Mouse (Mus musculus): Measurements from ENCODE around the gene Vps26a. TPM values are rescaled to one million over a fixed set of nuclear protein-coding genes. Genes with fewer than 3 reads are reported as not detected.
"Not testable (repeated sequence)": the region's sequence is repeated elsewhere in the genome, so short reads cannot be mapped to it uniquely, and the experiment has no call there.

The Vps26a gene
- polyA plus RNA-seq, 1 experiment from 2014 or later: 135 TPM

GRCm38 (mm10) chr10:62481108-62481852, 5.3 kb downstream of the Vps26a start:
- Histone ChIP-seq H3K4me1 (ENCODE audit: control insufficient read depth, insufficient read depth, low read length) (peaks cover 3% of the 10 kb centered on the region; the same call in 1 of the 2 replicates), H3K27me3 (replicated peaks; ENCODE audit: control insufficient read depth, insufficient read depth, low read length) (no peaks in the 10 kb centered on the region), H3K9ac (ENCODE audit: low read depth, low read length) (no peak overlapping the region), H3K4me2 (ENCODE audit: low read depth, low read length) (no peak overlapping the region), H3K9me3 (ENCODE audit: control insufficient read depth, low read length) (no peaks in the 10 kb centered on the region), H3K4me3 (ENCODE audit: low read length) (no peak overlapping the region), H3K27ac (ENCODE audit: low read length) (no peak overlapping the region), H3K36me3 (ENCODE audit: control insufficient read depth, insufficient read depth, low read length) (no peaks in the 10 kb centered on the region)
- 68% methylated on average over 7 of the region's 7 CpGs for WGBS
- ATAC-seq: no peak

- no peak overlapping the region for H3K4me2 ChIP-seq (ENCODE audit: low read depth, low read length)
Observed at GRCm38 (mm10) chr10:62476980-62477379, 9.6 kb downstream of the Vps26a start.

GRCm38 (mm10) chr10:62474944-62475343, 11.7 kb downstream of the Vps26a start:
- no peaks in the 10 kb centered on the region for H3K9me3 ChIP-seq (ENCODE audit: control insufficient read depth, low read length)
- H3K27me3 ChIP-seq (replicated peaks; ENCODE audit: control insufficient read depth, insufficient read depth, low read length): no peaks in the 10 kb centered on the region
- H3K36me3 ChIP-seq (ENCODE audit: control insufficient read depth, insufficient read depth, low read length): no peaks in the 10 kb centered on the region
- H3K4me2 ChIP-seq (ENCODE audit: low read depth, low read length): no peak overlapping the region
- H3K9ac ChIP-seq (ENCODE audit: low read depth, low read length): no peak overlapping the region
- no peaks in the 10 kb centered on the region for H3K4me1 ChIP-seq (ENCODE audit: control insufficient read depth, insufficient read depth, low read length)
- no peak overlapping the region for H3K4me3 ChIP-seq (ENCODE audit: low read length)
- 93% methylated on average over 10 of the region's 10 CpGs for whole genome bisulfite sequencing
- no peak for ATAC-seq
- H3K27ac ChIP-seq (ENCODE audit: low read length): no peak overlapping the region

More at GRCm38 (mm10) chr10:62476980-62477379, 9.6 kb downstream of the Vps26a start:
- Histone ChIP-seq H3K4me1 (ENCODE audit: control insufficient read depth, insufficient read depth, low read length) (no peaks in the 10 kb centered on the region), H3K27ac (ENCODE audit: low read length) (no peak overlapping the region), H3K36me3 (ENCODE audit: control insufficient read depth, insufficient read depth, low read length) (no peaks in the 10 kb centered on the region), H3K4me3 (ENCODE audit: low read length) (no peak overlapping the region), H3K27me3 (replicated peaks; ENCODE audit: control insufficient read depth, insufficient read depth, low read length) (no peaks in the 10 kb centered on the region), H3K9ac (ENCODE audit: low read depth, low read length) (no peak overlapping the region), H3K9me3 (ENCODE audit: control insufficient read depth, low read length) (no peaks in the 10 kb centered on the region)
- 79% methylated on average over 2 of the region's 2 CpGs for WGBS
- no peak for ATAC-seq

- no peak for ATAC-seq
- no peaks in the 10 kb centered on the region for H3K27me3 ChIP-seq (replicated peaks; ENCODE audit: control insufficient read depth, insufficient read depth, low read length)
- whole genome bisulfite sequencing: 70% methylated on average over 5 of the region's 5 CpGs
- H3K4me2 ChIP-seq (ENCODE audit: low read depth, low read length): no peak overlapping the region
- no peak overlapping the region for H3K4me3 ChIP-seq (ENCODE audit: low read length)
- H3K4me1 ChIP-seq (ENCODE audit: control insufficient read depth, insufficient read depth, low read length): no peaks in the 10 kb centered on the region
- H3K27ac ChIP-seq (ENCODE audit: low read length): no peak overlapping the region
- no peaks in the 10 kb centered on the region for H3K36me3 ChIP-seq (ENCODE audit: control insufficient read depth, insufficient read depth, low read length)
- no peaks in the 10 kb centered on the region for H3K9me3 ChIP-seq (ENCODE audit: control insufficient read depth, low read length)
- H3K9ac ChIP-seq (ENCODE audit: low read depth, low read length): no peak overlapping the region
Observed at GRCm38 (mm10) chr10:62471105-62471504, 15.5 kb downstream of the Vps26a start.

- H3K27me3 ChIP-seq (replicated peaks; ENCODE audit: control insufficient read depth, insufficient read depth, low read length): no peaks in the 10 kb centered on the region
- 90% methylated on average over 4 of the region's 4 CpGs for WGBS
- ATAC-seq: no peak
- H3K9ac ChIP-seq (ENCODE audit: low read depth, low read length): no peak overlapping the region
- no peaks in the 10 kb centered on the region for H3K4me1 ChIP-seq (ENCODE audit: control insufficient read depth, insufficient read depth, low read length)
- no peak overlapping the region for H3K4me3 ChIP-seq (ENCODE audit: low read length)
- no peak overlapping the region for H3K4me2 ChIP-seq (ENCODE audit: low read depth, low read length)
- H3K27ac ChIP-seq (ENCODE audit: low read length): no peak overlapping the region
- no peaks in the 10 kb centered on the region for H3K36me3 ChIP-seq (ENCODE audit: control insufficient read depth, insufficient read depth, low read length)
- H3K9me3 ChIP-seq (ENCODE audit: control insufficient read depth, low read length): no peaks in the 10 kb centered on the region
Observed at GRCm38 (mm10) chr10:62469736-62470135, 16.9 kb downstream of the Vps26a start.

GRCm38 (mm10) chr10:62461321-62461720, 25.3 kb downstream of the Vps26a start:
- Histone ChIP-seq H3K9me3 (ENCODE audit: control insufficient read depth, low read length) (no peaks in the 10 kb centered on the region), H3K27me3 (replicated peaks; ENCODE audit: control insufficient read depth, insufficient read depth, low read length) (no peaks in the 10 kb centered on the region), H3K27ac (ENCODE audit: low read length) (no peak overlapping the region), H3K9ac (ENCODE audit: low read depth, low read length) (no peak overlapping the region), H3K4me1 (ENCODE audit: control insufficient read depth, insufficient read depth, low read length) (no peaks in the 10 kb centered on the region), H3K4me2 (ENCODE audit: low read depth, low read length) (no peak overlapping the region), H3K4me3 (ENCODE audit: low read length) (no peak overlapping the region), H3K36me3 (ENCODE audit: control insufficient read depth, insufficient read depth, low read length) (0 out of 2 replicates have a peak, but pooled peaks cover 5% of the 10 kb centered on the region)
- no peak for ATAC-seq

- H3K27me3 ChIP-seq (replicated peaks; ENCODE audit: control insufficient read depth, insufficient read depth, low read length); H3K36me3 ChIP-seq (ENCODE audit: control insufficient read depth, insufficient read depth, low read length); H3K27ac ChIP-seq (ENCODE audit: low read length); H3K4me2 ChIP-seq (ENCODE audit: low read depth, low read length); H3K4me3 ChIP-seq (ENCODE audit: low read length); H3K4me1 ChIP-seq (ENCODE audit: control insufficient read depth, insufficient read depth, low read length); H3K9ac ChIP-seq (ENCODE audit: low read depth, low read length); H3K9me3 ChIP-seq (ENCODE audit: control insufficient read depth, low read length); ATAC-seq: not testable (repeated sequence)
- WGBS: 70% methylated on average over 11 of the region's 11 CpGs
Observed at GRCm38 (mm10) chr10:62452001-62452400, 34.6 kb downstream of the Vps26a start.

GRCm38 (mm10) chr10:62450280-62450640, 36.3 kb downstream of the Vps26a start:
- peak; percentile 58 for ATAC-seq
- Histone ChIP-seq H3K4me2 (ENCODE audit: low read depth, low read length) (peak overlapping the region; percentile 52), H3K36me3 (ENCODE audit: control insufficient read depth, insufficient read depth, low read length) (peaks cover 13% of the 10 kb centered on the region), H3K4me1 (ENCODE audit: control insufficient read depth, insufficient read depth, low read length) (peaks cover 9% of the 10 kb centered on the region), H3K27ac (ENCODE audit: low read length) (peak overlapping the region; percentile 88), H3K4me3 (ENCODE audit: low read length) (peak overlapping the region; percentile 98), H3K9me3 (ENCODE audit: control insufficient read depth, low read length) (no peaks in the 10 kb centered on the region), H3K9ac (ENCODE audit: low read depth, low read length) (peak overlapping the region; percentile 97), H3K27me3 (replicated peaks; ENCODE audit: control insufficient read depth, insufficient read depth, low read length) (no peaks in the 10 kb centered on the region)
- WGBS: 32% methylated on average over 18 of the region's 18 CpGs

GRCm38 (mm10) chr10:62449364-62450279, 37.0 kb downstream of the Vps26a start, which contains the start of the genes 4930507D05Rik and Supv3l1:
TSS of gene 4930507D05Rik (plus strand) at chr10:62449489.
TSS of gene Supv3l1 (minus strand) at chr10:62449738.
- peak; percentile 90 for ATAC-seq
- under 1% methylated on average over 73 of the region's 73 CpGs for WGBS
- Histone ChIP-seq H3K36me3 (ENCODE audit: control insufficient read depth, insufficient read depth, low read length) (peaks cover 14% of the 10 kb centered on the region), H3K4me3 (ENCODE audit: low read length) (peak within 1 kb of the TSS; percentile 98), H3K4me1 (ENCODE audit: control insufficient read depth, insufficient read depth, low read length) (peaks cover 9% of the 10 kb centered on the region), H3K9ac (ENCODE audit: low read depth, low read length) (peak within 1 kb of the TSS; percentile 97), H3K9me3 (ENCODE audit: control insufficient read depth, low read length) (no peaks in the 10 kb centered on the region), H3K4me2 (ENCODE audit: low read depth, low read length) (peak within 1 kb of the TSS; percentile 52), H3K27ac (ENCODE audit: low read length) (peak within 1 kb of the TSS; percentile 88), H3K27me3 (replicated peaks; ENCODE audit: control insufficient read depth, insufficient read depth, low read length) (no peaks in the 10 kb centered on the region)

Data from intestine, embryonic 16.5 days (tissue).